Mouse (Mus musculus): ENCODE data around the gene Klhl29. TPM values are rescaled to one million over a fixed set of nuclear protein-coding genes. Genes with fewer than 3 reads are reported as not detected.

Gene Klhl29
- polyA plus RNA-seq, 1 experiment from 2014 or later = 2.0 TPM

DNA sequence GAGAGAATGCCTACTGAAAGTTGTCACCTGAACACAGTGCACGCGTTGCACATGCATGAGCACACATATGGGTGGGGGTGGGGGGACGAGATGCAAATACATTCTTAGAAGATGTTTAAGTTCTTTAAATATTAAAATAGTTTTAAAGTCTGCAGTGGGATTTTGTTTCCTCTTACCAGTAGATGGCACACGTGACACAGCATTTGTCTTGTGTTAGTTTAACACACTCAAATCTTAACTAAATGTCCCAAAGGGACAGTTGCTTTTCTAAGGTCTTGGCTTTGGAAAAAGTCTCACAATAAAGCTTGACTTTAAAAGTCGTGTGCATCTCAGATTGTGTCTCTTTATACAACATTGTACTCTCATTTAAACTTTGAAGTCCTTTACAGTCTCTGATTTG is 346.4 kb downstream of the Klhl29 start:
- Histone ChIP-seq H3K36me3 (ENCODE audit: control insufficient read depth, insufficient read depth, low read length) (peaks cover 11% of the 10 kb centered on the region), H3K27ac (ENCODE audit: low read depth, low read length) (no peak overlapping the region), H3K9me3 (ENCODE audit: control insufficient read depth, low read length) (no peaks in the 10 kb centered on the region), H3K4me2 (ENCODE audit: low read depth) (no peak overlapping the region), H3K4me3 (ENCODE audit: low read depth, low read length) (no peak overlapping the region), H3K27me3 (ENCODE audit: control insufficient read depth, insufficient read depth, low read length) (no peaks in the 10 kb centered on the region), H3K4me1 (ENCODE audit: control insufficient read depth, insufficient read depth, low read length) (no peaks in the 10 kb centered on the region), H3K9ac (ENCODE audit: low read length) (no peak overlapping the region)
- DNase-seq (ENCODE audit: low spot score) (no peak), ATAC-seq (ENCODE audit: insufficient read depth, low FRiP score, low TSS enrichment) (no peak)
- WGBS = 86% methylated on average over 5 of the region's 5 CpGs

Data from neural tube, embryonic 11.5 days (tissue).